Mouse (Mus musculus) erythroblast, adult 5-6 weeks (primary cell): ENCODE results near the gene Mylk. TPM values are rescaled to one million over a fixed set of nuclear protein-coding genes. Genes with fewer than 3 reads are reported as not detected.

Experiments
- ATAC-seq: replicated peaks from 2 replicates; pipeline ENCODE4 v1.8.0; 2016; ENCODE audit warnings: moderate number of reproducible peaks, mild to moderate bottlenecking, moderate TSS enrichment, inconsistent platforms; ENCODE audit not compliant: poor library complexity, low FRiP score, severe bottlenecking
- total RNA-seq, 2 experiments: library from RNA; stranded (forward) in 1 of 2; stranded (reverse) in 1 of 2; fragments of 150-400 nt in 1 of 2; fragments of 200-764, 138-1000 nt in 1 of 2; gene quantifications; 2 replicates each; pipeline versions ENCODE4 v1.2.3 to v1.2.4; 2015 to 2017; ENCODE audit warnings: low replicate concordance in 2 of 2

The Mylk gene
- total RNA-seq, 2 experiments from 2014 or later: 0.38 to 0.85 TPM

- ATAC-seq: no peak
These were observed 295.1 kb downstream of the Mylk start for GRCm38 (mm10) chr16:35040154-35040553.

GRCm38 (mm10) chr16:35041001-35041400 lies 296.0 kb downstream of the Mylk start:
- no peak for ATAC-seq

- no peak for ATAC-seq
These were observed 301.2 kb downstream of the Mylk start for GRCm38 (mm10) chr16:35046081-35046775.

GRCm38 (mm10) chr16:35047272-35047969 lies 302.4 kb downstream of the Mylk start:
- ATAC-seq: no peak

- ATAC-seq: no peak
These were observed 306.1 kb downstream of the Mylk start for GRCm38 (mm10) chr16:35051066-35051465.

Other genes with a start within 250 kb of the Mylk start
- not detected in 2 replicates for gene Kalrn, start 171.7 kb upstream of the Mylk start, total RNA-seq (2015; ENCODE audit: low replicate concordance)
- gene Kalrn, start 171.7 kb upstream of the Mylk start, total RNA-seq (2017; ENCODE audit: low replicate concordance): 0.84 and 0.94 TPM in 2 replicates
- not detected in 2 replicates for gene Ropn1, start 95.3 kb upstream of the Mylk start, total RNA-seq (2015; ENCODE audit: low replicate concordance)
- not detected in 2 replicates for gene Ropn1, start 95.3 kb upstream of the Mylk start, total RNA-seq (2017; ENCODE audit: low replicate concordance)
- gene Ccdc14, start 54.6 kb upstream of the Mylk start, total RNA-seq (2015; ENCODE audit: low replicate concordance): 2.1 and 3.1 TPM in 2 replicates
- 1.4 and 2.0 TPM in 2 replicates for gene Ccdc14, start 54.6 kb upstream of the Mylk start, total RNA-seq (2017; ENCODE audit: low replicate concordance)